Mouse (Mus musculus) left cerebral cortex, postnatal 25 days (tissue): ENCODE measurements around the gene Pcgf6. TPM values are rescaled to one million over a fixed set of nuclear protein-coding genes. Genes with fewer than 3 reads are reported as not detected.

Source experiments
- DNase-seq, 2 experiments: peaks; one replicate each; pipeline ENCODE4 v3.0.0; 2022; ENCODE audit warnings: low spot score in 2 of 2, mixed read lengths in 1 of 2
- intact Hi-C: fragments of 180-260 bp; cut with DNase I; formaldehyde crosslinking; loops from one replicate; pipeline ENCODE4 v1.15.1; 2025
- total RNA-seq, 2 experiments: library from RNA; stranded (reverse); gene quantifications; 2 replicates each; pipeline ENCODE4 v1.2.3; 2021

The Pcgf6 gene
- total RNA-seq, 2 experiments from 2014 or later: 16.2 to 17.8 TPM

GRCm38 (mm10) chr19:47034916-47035315 is 15.8 kb downstream of the Pcgf6 start:
- peak in 1 of 2 experiments; percentile 89 for DNase-seq
- intact Hi-C loops: no loop called here

GRCm38 (mm10) chr19:47031770-47032169 is 18.9 kb downstream of the Pcgf6 start:
- peak in 1 of 2 experiments; percentile 20 for DNase-seq
- intact Hi-C loops: no loop called here

GRCm38 (mm10) chr19:47029796-47030195 is 20.9 kb downstream of the Pcgf6 start:
- DNase-seq: no peak
- intact Hi-C loops: no loop called here

GRCm38 (mm10) chr19:47026513-47026912 is 24.2 kb downstream of the Pcgf6 start:
- intact Hi-C loops: no loop called here
- DNase-seq: no peak

- intact Hi-C loops: no loop called here
- DNase-seq: peak; percentile 37 to 82
Measured at GRCm38 (mm10) chr19:47024954-47025353, 25.8 kb downstream of the Pcgf6 start.

GRCm38 (mm10) chr19:47023546-47023945 is 27.2 kb downstream of the Pcgf6 start:
- DNase-seq: no peak
- intact Hi-C loops: no loop called here

GRCm38 (mm10) chr19:47022709-47023108 is 28.0 kb downstream of the Pcgf6 start:
- intact Hi-C loops: no loop called here
- no peak for DNase-seq

GRCm38 (mm10) chr19:47019326-47019725 is 31.4 kb downstream of the Pcgf6 start:
- intact Hi-C loops: no loop called here
- DNase-seq: no peak

GRCm38 (mm10) chr19:47018330-47018729 is 32.4 kb downstream of the Pcgf6 start:
- no peak for DNase-seq
- intact Hi-C loops: no loop called here

GRCm38 (mm10) chr19:47017831-47018230 is 32.9 kb downstream of the Pcgf6 start:
- DNase-seq: no peak
- intact Hi-C loops: no loop called here

- intact Hi-C loops: no loop called here
- DNase-seq: peak in 1 of 2 experiments; percentile 31
Measured at GRCm38 (mm10) chr19:47016487-47016886, 34.2 kb downstream of the Pcgf6 start.

- DNase-seq: peak in 1 of 2 experiments; percentile 37
Measured at GRCm38 (mm10) chr19:47015965-47016364, 34.7 kb downstream of the Pcgf6 start.

GRCm38 (mm10) chr19:47015396-47015795 is 35.3 kb downstream of the Pcgf6 start:
- intact Hi-C loops: loop anchor here (1.0 kb wide), 1 partner anchor 35 kb away; the partner anchor contains the start of gene Pcgf6
- DNase-seq: no peak

More at GRCm38 (mm10) chr19:47015965-47016364, 34.7 kb downstream of the Pcgf6 start:
- intact Hi-C loops: loop anchor here (1.0 kb wide), 1 partner anchor 34 kb away; the partner anchor contains the start of gene Pcgf6

GRCm38 (mm10) chr19:47014447-47015381 is 36.0 kb downstream of the Pcgf6 start, which contains the start of the genes Ina and Nt5c2:
Gene Ina, plus strand, starts transcription at chr19:47014698.
Gene Nt5c2, minus strand, starts transcription at chr19:47015153.
- DNase-seq: peak; percentile 75 to 84
- intact Hi-C loops: loop anchor here (1.0 kb wide), 1 partner anchor 36 kb away; the partner anchor contains the start of gene Pcgf6

GRCm38 (mm10) chr19:47014159-47014446 is 36.6 kb downstream of the Pcgf6 start:
- intact Hi-C loops: no loop called here
- no peak for DNase-seq

- intact Hi-C loops: no loop called here
Measured at GRCm38 (mm10) chr19:47013340-47014158, 37.2 kb downstream of the Pcgf6 start.

GRCm38 (mm10) chr19:47012521-47013130 is 38.1 kb downstream of the Pcgf6 start:
- intact Hi-C loops: no loop called here

More at GRCm38 (mm10) chr19:47013340-47014158, 37.2 kb downstream of the Pcgf6 start:
- no peak for DNase-seq

GRCm38 (mm10) chr19:47009943-47010342 is 40.8 kb downstream of the Pcgf6 start:
- DNase-seq: no peak
- intact Hi-C loops: no loop called here

More at GRCm38 (mm10) chr19:47012521-47013130, 38.1 kb downstream of the Pcgf6 start:
- no peak for DNase-seq

GRCm38 (mm10) chr19:47009420-47009819 is 41.3 kb downstream of the Pcgf6 start:
- peak in 1 of 2 experiments; percentile 71 for DNase-seq
- intact Hi-C loops: no loop called here

- no peak for DNase-seq
- intact Hi-C loops: no loop called here
Measured at GRCm38 (mm10) chr19:47006321-47006720, 44.4 kb downstream of the Pcgf6 start.
